Mouse (Mus musculus) limb, embryonic 15.5 days (tissue): ENCODE measurements around the gene Acot6. TPM values are rescaled to one million over a fixed set of nuclear protein-coding genes. Genes with fewer than 3 reads are reported as not detected.

Experiments used
- ATAC-seq: fragments of 200-750 bp; cut with Nextera tagmentation; 2 replicates; pipeline ENCODE4 v1.8.0; 2017; ENCODE audit warnings: low read depth, moderate TSS enrichment; ENCODE audit not compliant: insufficient number of reproducible peaks, low FRiP score, low TSS enrichment
- H3K27ac ChIP-seq: fragments of 300-500 bp; sonication (generic); 2 replicates; pipeline ENCODE4 v1.5.1; 2015; ENCODE audit warnings: moderate library complexity, mild to moderate bottlenecking, inconsistent platforms
- H3K27me3 ChIP-seq: fragments of 300-500 bp; sonication (generic); 2 replicates; pipeline ENCODE4 v1.6.1; 2015; ENCODE audit warnings: inconsistent platforms
- H3K36me3 ChIP-seq: fragments of 300-500 bp; sonication (generic); 2 replicates; pipeline ENCODE4 v1.6.1; 2015; ENCODE audit warnings: inconsistent platforms
- H3K4me1 ChIP-seq: fragments of 300-500 bp; sonication (generic); 2 replicates; pipeline ENCODE4 v1.6.1; 2015; ENCODE audit warnings: inconsistent platforms
- H3K4me2 ChIP-seq: fragments of 300-500 bp; sonication (generic); 2 replicates; pipeline ENCODE4 v1.6.1; 2015; ENCODE audit warnings: mild to moderate bottlenecking, inconsistent platforms
- H3K4me3 ChIP-seq: fragments of 300-500 bp; sonication (generic); 2 replicates; pipeline ENCODE4 v1.5.1; 2015; ENCODE audit warnings: mild to moderate bottlenecking, inconsistent platforms
- H3K9ac ChIP-seq: fragments of 300-500 bp; sonication (generic); 2 replicates; pipeline ENCODE4 v1.6.1; 2015; ENCODE audit warnings: inconsistent platforms
- H3K9me3 ChIP-seq: fragments of 300-500 bp; sonication (generic); 2 replicates; pipeline ENCODE4 v1.6.1; 2016; ENCODE audit warnings: inconsistent platforms
- WGBS: fragments of 180-500 bp; shearing (Covaris S2); methylation state at CpG from one replicate; pipeline ENCODE4 v1.1.7; 2015; 5-methylcytosine and 5-hydroxymethylcytosine counted together
- polyA plus RNA-seq: library from polyadenylated mRNA; unstranded; fragments of >200 nt; fragmentation: Nextera tagmentation; extraction: Ambion mirVana; gene quantifications from 2 replicates; pipeline ENCODE4 v1.2.1, GENCODE M21; 2015

Acot6 gene
- polyA plus RNA-seq, 1 experiment from 2014 or later, result 1.7 TPM

- no peak overlapping the region for H3K27ac ChIP-seq
- no peak overlapping the region for H3K9ac ChIP-seq
- H3K9me3 ChIP-seq, result no peaks in the 10 kb centered on the region
- H3K4me1 ChIP-seq, result no peaks in the 10 kb centered on the region
- 65% methylated on average over 1 of the region's 1 CpGs for WGBS
- no peaks in the 10 kb centered on the region for H3K27me3 ChIP-seq
- H3K4me2 ChIP-seq, result no peak overlapping the region
- ATAC-seq, result no peak
- no peak overlapping the region for H3K4me3 ChIP-seq
- no peaks in the 10 kb centered on the region for H3K36me3 ChIP-seq
Measured at GRCm38 (mm10) chr12:84107692-84108091, 7.2 kb downstream of the Acot6 start.

GRCm38 (mm10) chr12:84109924-84110323 lies 9.5 kb downstream of the Acot6 start:
- H3K4me1 ChIP-seq, result peaks cover 4% of the 10 kb centered on the region; the same call in 1 of the 2 replicates
- ATAC-seq, result no peak
- no peaks in the 10 kb centered on the region for H3K9me3 ChIP-seq
- no peaks in the 10 kb centered on the region for H3K27me3 ChIP-seq
- H3K4me3 ChIP-seq, result no peak overlapping the region
- 78% methylated on average over 1 of the region's 1 CpGs for WGBS
- no peaks in the 10 kb centered on the region for H3K36me3 ChIP-seq
- no peak overlapping the region for H3K9ac ChIP-seq
- H3K27ac ChIP-seq, result no peak overlapping the region
- no peak overlapping the region for H3K4me2 ChIP-seq

- Histone ChIP-seq H3K27ac (no peak overlapping the region), H3K4me1 (peaks cover 8% of the 10 kb centered on the region; the same call in 1 of the 2 replicates), H3K4me2 (no peak overlapping the region), H3K27me3 (no peaks in the 10 kb centered on the region), H3K4me3 (no peak overlapping the region), H3K36me3 (no peaks in the 10 kb centered on the region), H3K9me3 (no peaks in the 10 kb centered on the region), H3K9ac (no peak overlapping the region)
- WGBS, result 89% methylated on average over 4 of the region's 4 CpGs
- ATAC-seq, result no peak
Measured at GRCm38 (mm10) chr12:84110814-84111213, 10.4 kb downstream of the Acot6 start.

- Histone ChIP-seq H3K27ac (no peak overlapping the region), H3K36me3 (no peaks in the 10 kb centered on the region), H3K4me2 (peak overlapping the region; percentile 69), H3K4me3 (peak overlapping the region; percentile 81), H3K9me3 (no peaks in the 10 kb centered on the region), H3K27me3 (no peaks in the 10 kb centered on the region), H3K4me1 (peaks cover 8% of the 10 kb centered on the region; the same call in 1 of the 2 replicates), H3K9ac (no peak overlapping the region)
- ATAC-seq, result no peak
- 41% methylated on average over 6 of the region's 6 CpGs for WGBS
Measured at GRCm38 (mm10) chr12:84113676-84114075, 13.2 kb downstream of the Acot6 start.

- H3K36me3 ChIP-seq, result no peaks in the 10 kb centered on the region
- H3K4me2 ChIP-seq, result peak within 1 kb of the TSS; percentile 69
- H3K27ac ChIP-seq, result peak within 1 kb of the TSS; percentile 54; the same call in 1 of the 2 replicates
- H3K4me1 ChIP-seq, result peaks cover 8% of the 10 kb centered on the region; the same call in 1 of the 2 replicates
- 3% methylated on average over 29 of the region's 35 CpGs for WGBS
- peak; percentile 93 for ATAC-seq
- H3K9ac ChIP-seq, result peak within 1 kb of the TSS; percentile 52; the same call in 1 of the 2 replicates
- peak within 1 kb of the TSS; percentile 81 for H3K4me3 ChIP-seq
- H3K27me3 ChIP-seq, result no peaks in the 10 kb centered on the region
- H3K9me3 ChIP-seq, result no peaks in the 10 kb centered on the region
Measured at GRCm38 (mm10) chr12:84114153-84114994, 13.9 kb downstream of the Acot6 start, which contains the start of gene Dnal1. Dnal1 (plus strand) TSS chr12:84114366.

- Histone ChIP-seq H3K27me3 (no peaks in the 10 kb centered on the region), H3K9me3 (no peaks in the 10 kb centered on the region), H3K4me2 (no peak overlapping the region), H3K4me3 (no peak overlapping the region), H3K36me3 (no peaks in the 10 kb centered on the region), H3K9ac (no peak overlapping the region), H3K27ac (no peak overlapping the region), H3K4me1 (peaks cover 8% of the 10 kb centered on the region; the same call in 1 of the 2 replicates)
- ATAC-seq, result no peak
- WGBS, result 97% methylated on average over 5 of the region's 5 CpGs
Measured at GRCm38 (mm10) chr12:84119584-84119983, 19.1 kb downstream of the Acot6 start.

GRCm38 (mm10) chr12:84125892-84126291 lies 25.4 kb downstream of the Acot6 start:
- no peak overlapping the region for H3K27ac ChIP-seq
- no peak overlapping the region for H3K4me3 ChIP-seq
- no peaks in the 10 kb centered on the region for H3K9me3 ChIP-seq
- no peak overlapping the region for H3K4me2 ChIP-seq
- ATAC-seq, result no peak
- H3K27me3 ChIP-seq, result no peaks in the 10 kb centered on the region
- peaks cover 23% of the 10 kb centered on the region for H3K36me3 ChIP-seq
- WGBS, result 74% methylated on average over 12 of the region's 12 CpGs
- H3K9ac ChIP-seq, result no peak overlapping the region
- no peaks in the 10 kb centered on the region for H3K4me1 ChIP-seq

- H3K9ac ChIP-seq, result no peak overlapping the region
- ATAC-seq, result no peak
- no peaks in the 10 kb centered on the region for H3K27me3 ChIP-seq
- no peaks in the 10 kb centered on the region for H3K4me1 ChIP-seq
- no peaks in the 10 kb centered on the region for H3K9me3 ChIP-seq
- H3K36me3 ChIP-seq, result peaks cover 25% of the 10 kb centered on the region
- no peak overlapping the region for H3K4me3 ChIP-seq
- H3K27ac ChIP-seq, result no peak overlapping the region
- no peak overlapping the region for H3K4me2 ChIP-seq
- 77% methylated on average over 2 of the region's 2 CpGs for WGBS
Measured at GRCm38 (mm10) chr12:84126899-84127298, 26.4 kb downstream of the Acot6 start.

- no peak overlapping the region for H3K4me3 ChIP-seq
- H3K4me2 ChIP-seq, result no peak overlapping the region
- H3K27ac ChIP-seq, result no peak overlapping the region
- H3K9ac ChIP-seq, result no peak overlapping the region
- H3K36me3 ChIP-seq, result peaks cover 28% of the 10 kb centered on the region
- no peaks in the 10 kb centered on the region for H3K9me3 ChIP-seq
- WGBS, result 86% methylated on average over 6 of the region's 6 CpGs
- no peak for ATAC-seq
- no peaks in the 10 kb centered on the region for H3K4me1 ChIP-seq
- no peaks in the 10 kb centered on the region for H3K27me3 ChIP-seq
Measured at GRCm38 (mm10) chr12:84128576-84128975, 28.1 kb downstream of the Acot6 start.

GRCm38 (mm10) chr12:84129931-84130330 lies 29.5 kb downstream of the Acot6 start:
- H3K9me3 ChIP-seq, result no peaks in the 10 kb centered on the region
- H3K9ac ChIP-seq, result no peak overlapping the region
- H3K4me3 ChIP-seq, result no peak overlapping the region
- no peaks in the 10 kb centered on the region for H3K4me1 ChIP-seq
- no peaks in the 10 kb centered on the region for H3K27me3 ChIP-seq
- no peak overlapping the region for H3K27ac ChIP-seq
- H3K4me2 ChIP-seq, result no peak overlapping the region
- WGBS, result 87% methylated on average over 8 of the region's 8 CpGs
- peaks cover 28% of the 10 kb centered on the region for H3K36me3 ChIP-seq
- no peak for ATAC-seq

- Histone ChIP-seq H3K4me3 (no peak overlapping the region), H3K27me3 (no peaks in the 10 kb centered on the region), H3K9me3 (no peaks in the 10 kb centered on the region), H3K4me1 (no peaks in the 10 kb centered on the region), H3K36me3 (peaks cover 45% of the 10 kb centered on the region), H3K9ac (no peak overlapping the region), H3K4me2 (no peak overlapping the region), H3K27ac (no peak overlapping the region)
- 60% methylated on average over 3 of the region's 3 CpGs for WGBS
- ATAC-seq, result no peak
Measured at GRCm38 (mm10) chr12:84132265-84132664, 31.8 kb downstream of the Acot6 start.

GRCm38 (mm10) chr12:84137131-84137530 lies 36.7 kb downstream of the Acot6 start:
- H3K27me3 ChIP-seq, result no peaks in the 10 kb centered on the region
- H3K4me3 ChIP-seq, result no peak overlapping the region
- no peaks in the 10 kb centered on the region for H3K4me1 ChIP-seq
- H3K27ac ChIP-seq, result no peak overlapping the region
- H3K9ac ChIP-seq, result no peak overlapping the region
- peaks cover 42% of the 10 kb centered on the region for H3K36me3 ChIP-seq
- H3K4me2 ChIP-seq, result no peak overlapping the region
- 99% methylated on average over 7 of the region's 7 CpGs for WGBS
- H3K9me3 ChIP-seq, result no peaks in the 10 kb centered on the region
- no peak for ATAC-seq
